Mouse (Mus musculus) midbrain, embryonic 13.5 days (tissue): ENCODE measurements around the gene Sult1b1. TPM values are rescaled to one million over a fixed set of nuclear protein-coding genes. Genes with fewer than 3 reads are reported as not detected.
"Not testable (repeated sequence)": the region's sequence is repeated elsewhere in the genome, so short reads cannot be mapped to it uniquely, and the experiment has no call there.

Experiments
- ATAC-seq: fragments of 200-750 bp; cut with Nextera tagmentation; 2 replicates; pipeline ENCODE4 v1.8.0; 2017; ENCODE audit warnings: mild to moderate bottlenecking, moderate TSS enrichment, moderate library complexity
- H3K27ac ChIP-seq: fragments of 300-500 bp; sonication (generic); 2 replicates; pipeline ENCODE4 v1.5.1; 2015; ENCODE audit warnings: inconsistent platforms, mild to moderate bottlenecking, moderate library complexity
- H3K27me3 ChIP-seq: fragments of 300-500 bp; sonication (generic); 2 replicates; pipeline ENCODE4 v1.6.1; 2015; ENCODE audit warnings: mild to moderate bottlenecking, inconsistent platforms
- H3K36me3 ChIP-seq: fragments of 300-500 bp; sonication (generic); 2 replicates; pipeline ENCODE4 v1.6.1; 2015; ENCODE audit warnings: mild to moderate bottlenecking, inconsistent platforms
- H3K4me1 ChIP-seq: fragments of 300-500 bp; sonication (generic); replicated peaks from 2 replicates; pipeline ENCODE4 v1.6.1; 2015; ENCODE audit warnings: inconsistent platforms
- H3K4me2 ChIP-seq: fragments of 300-500 bp; sonication (generic); replicated peaks from 2 replicates; pipeline ENCODE4 v1.6.1; 2015; ENCODE audit warnings: moderate library complexity, mild to moderate bottlenecking, inconsistent platforms
- H3K4me3 ChIP-seq: fragments of 300-500 bp; sonication (generic); replicated peaks from 2 replicates; pipeline ENCODE4 v1.5.1; 2015; ENCODE audit warnings: mild to moderate bottlenecking, inconsistent platforms
- H3K9ac ChIP-seq: fragments of 300-500 bp; sonication (generic); replicated peaks from 2 replicates; pipeline ENCODE4 v1.6.1; 2015; ENCODE audit warnings: mild to moderate bottlenecking, inconsistent platforms
- H3K9me3 ChIP-seq: fragments of 300-500 bp; sonication (generic); 2 replicates; pipeline ENCODE4 v1.6.1; 2016; ENCODE audit warnings: mild to moderate bottlenecking, inconsistent platforms
- WGBS: fragments of 180-500 bp; shearing (Covaris S2); methylation state at CpG from one replicate; pipeline ENCODE4 v1.1.7; 2015; 5-methylcytosine and 5-hydroxymethylcytosine counted together
- polyA plus RNA-seq: library from polyadenylated mRNA; unstranded; fragments of >200 nt; fragmentation: Nextera tagmentation; extraction: Ambion mirVana; gene quantifications from 2 replicates; pipeline ENCODE4 v1.2.1, GENCODE M21; 2015

Gene Sult1b1
- polyA plus RNA-seq, 1 experiment from 2014 or later = not detected

DNA sequence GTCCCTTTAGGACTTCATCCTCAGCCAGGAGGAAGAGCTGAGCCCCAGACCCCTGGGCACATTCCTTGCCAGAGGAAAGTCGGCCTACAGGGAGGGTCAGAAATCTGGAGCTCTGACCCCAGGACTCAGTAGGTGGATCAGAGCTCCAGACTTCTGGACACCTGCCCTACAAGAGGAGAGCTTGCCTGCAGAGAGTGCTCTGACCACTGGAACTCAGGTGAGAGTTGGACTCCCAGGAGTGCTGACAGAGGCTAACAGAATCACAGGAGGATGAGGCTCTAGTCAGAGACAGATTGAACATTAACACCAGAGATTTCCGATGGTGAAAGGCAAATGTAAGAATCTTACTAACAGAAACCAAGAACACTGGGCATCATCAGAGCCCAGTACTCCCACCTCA lies 14.4 kb downstream of the Sult1b1 start:
- not testable (repeated sequence) for H3K36me3 ChIP-seq, H3K4me1 ChIP-seq, H3K4me3 ChIP-seq, H3K27me3 ChIP-seq, H3K4me2 ChIP-seq, ATAC-seq, H3K9ac ChIP-seq, H3K9me3 ChIP-seq, H3K27ac ChIP-seq
- 87% methylated on average over 2 of the region's 2 CpGs for WGBS

DNA sequence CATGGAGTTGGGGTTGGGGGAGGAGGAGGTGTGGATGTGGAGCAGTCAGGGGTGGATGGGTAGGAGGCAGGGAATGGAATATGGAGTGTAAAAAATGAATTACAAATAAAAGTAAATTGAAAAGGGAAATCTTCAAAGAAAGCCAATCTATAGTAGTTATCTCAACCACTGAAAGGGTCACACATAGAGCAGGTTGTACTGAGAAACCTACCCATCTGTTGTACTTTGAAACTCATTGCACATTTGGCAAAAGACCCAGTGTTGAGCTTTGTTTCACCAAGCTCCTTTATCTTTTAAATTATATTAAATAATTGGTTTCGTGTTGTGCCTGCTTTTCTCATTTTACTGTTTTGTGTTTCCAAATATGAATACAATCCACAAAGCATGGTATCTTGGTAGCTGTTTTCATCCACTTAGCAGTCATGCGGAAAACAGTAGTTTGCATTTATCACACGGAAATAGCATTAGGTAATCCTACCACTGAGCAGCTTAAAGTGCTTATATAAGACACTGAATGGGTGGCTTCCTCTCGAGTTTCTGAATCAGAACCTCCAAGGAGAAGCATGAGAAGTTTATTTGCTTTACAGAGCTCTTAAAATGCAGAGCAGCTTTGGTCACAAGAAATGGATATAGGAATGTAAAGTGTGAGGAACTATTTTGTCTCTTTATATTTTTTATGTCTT lies 32.1 kb downstream of the Sult1b1 start:
- no peak overlapping the region for H3K9ac ChIP-seq
- no peaks in the 10 kb centered on the region for H3K4me1 ChIP-seq
- no peaks in the 10 kb centered on the region for H3K9me3 ChIP-seq
- H3K4me2 ChIP-seq = no peak overlapping the region
- H3K27me3 ChIP-seq = no peaks in the 10 kb centered on the region
- ATAC-seq = no peak
- H3K4me3 ChIP-seq = no peak overlapping the region
- no peaks in the 10 kb centered on the region for H3K36me3 ChIP-seq
- 54% methylated on average over 4 of the region's 4 CpGs for WGBS
- no peak overlapping the region for H3K27ac ChIP-seq

DNA sequence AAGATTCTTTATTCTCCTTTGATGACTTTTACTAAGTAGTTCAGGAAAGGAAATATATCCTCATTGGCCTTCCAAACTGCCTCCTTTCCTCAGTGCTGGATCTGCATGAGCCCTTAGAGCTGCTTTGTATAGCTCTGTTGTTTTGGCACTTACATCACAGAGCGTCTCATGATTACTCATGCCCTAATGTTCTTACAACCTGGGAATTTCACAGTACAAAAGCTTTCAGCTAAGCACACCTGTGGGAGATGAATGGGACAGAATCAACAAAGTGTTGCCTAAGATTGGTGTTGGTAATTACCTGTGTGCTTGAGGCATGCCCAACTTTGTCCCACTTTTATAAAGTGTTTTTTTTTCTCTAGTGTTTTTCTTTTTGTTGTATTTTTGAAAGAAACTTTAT lies 35.3 kb downstream of the Sult1b1 start:
- Histone ChIP-seq H3K4me3 (no peak overlapping the region), H3K27me3 (no peaks in the 10 kb centered on the region), H3K9me3 (no peaks in the 10 kb centered on the region), H3K36me3 (no peaks in the 10 kb centered on the region), H3K4me2 (no peak overlapping the region), H3K27ac (no peak overlapping the region), H3K9ac (no peak overlapping the region), H3K4me1 (no peaks in the 10 kb centered on the region)
- ATAC-seq = no peak
- 69% methylated on average over 1 of the region's 1 CpGs for WGBS

DNA sequence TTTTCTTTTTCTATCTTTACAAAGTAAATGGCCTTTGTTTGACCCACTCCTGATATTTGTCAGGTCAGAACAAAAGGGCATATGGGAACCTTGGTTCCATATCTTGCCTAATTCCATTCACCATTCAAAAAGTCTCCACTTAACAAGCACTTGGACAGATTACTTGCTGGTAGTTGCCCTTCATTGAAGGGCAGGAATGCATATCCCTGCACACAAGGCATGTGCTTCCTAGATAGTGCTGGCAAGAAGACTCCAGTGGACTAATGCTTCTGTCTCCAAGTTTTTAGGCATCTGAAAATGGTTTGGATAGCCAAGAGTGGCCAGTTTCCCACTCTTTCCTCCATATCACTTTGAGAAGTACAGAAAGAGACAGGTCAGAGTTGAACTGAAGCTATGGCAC lies 38.7 kb downstream of the Sult1b1 start:
- no peaks in the 10 kb centered on the region for H3K9me3 ChIP-seq
- no peak overlapping the region for H3K4me3 ChIP-seq
- H3K27me3 ChIP-seq = no peaks in the 10 kb centered on the region
- no peaks in the 10 kb centered on the region for H3K4me1 ChIP-seq
- no peaks in the 10 kb centered on the region for H3K36me3 ChIP-seq
- H3K9ac ChIP-seq = no peak overlapping the region
- no peak for ATAC-seq
- H3K4me2 ChIP-seq = no peak overlapping the region
- H3K27ac ChIP-seq = no peak overlapping the region

DNA sequence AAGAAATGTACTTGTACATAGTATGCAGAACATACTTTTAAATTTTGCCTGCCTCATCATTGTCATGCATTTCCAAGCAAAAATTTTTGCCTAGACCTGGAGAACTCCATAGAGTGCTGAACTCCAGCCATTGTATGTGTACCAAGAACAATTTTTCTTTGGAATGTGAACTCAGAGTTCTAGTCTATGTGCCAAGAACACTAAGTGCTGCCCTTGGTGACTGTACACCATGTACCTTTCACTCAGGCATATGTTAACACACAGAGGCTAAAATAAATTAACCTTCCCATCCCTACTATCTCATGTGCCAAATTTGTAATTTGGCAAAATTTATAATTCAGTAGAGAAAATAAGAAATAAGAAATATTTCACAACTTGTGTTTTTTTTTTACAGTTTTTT lies 39.1 kb downstream of the Sult1b1 start:
- H3K4me2 ChIP-seq = no peak overlapping the region

DNA sequence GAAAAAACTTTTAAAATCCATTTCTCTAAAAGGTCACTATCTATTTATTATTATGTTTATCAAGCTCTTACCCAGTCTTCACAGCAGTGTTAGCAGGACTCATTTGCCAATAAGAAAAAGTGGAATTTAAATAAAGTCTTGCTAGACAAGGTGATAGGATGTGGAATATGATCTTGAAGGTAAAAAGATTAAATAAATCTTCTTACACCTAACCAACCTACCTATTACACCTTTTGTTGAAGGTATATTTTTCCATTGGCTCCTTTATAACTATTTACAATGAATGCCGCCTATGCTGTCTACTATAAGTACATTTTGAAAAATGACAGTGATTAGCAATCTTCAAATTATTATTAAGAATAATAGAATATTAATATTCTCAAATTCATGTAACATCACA lies 47.2 kb downstream of the Sult1b1 start, which contains the start of gene Ugt2a1:
Gene Ugt2a1 (minus strand): TSS at position 101 of the 400 bp plus-strand sequence.
- H3K27ac ChIP-seq = no peak within 1 kb of the TSS
- no peaks in the 10 kb centered on the region for H3K27me3 ChIP-seq
- 90% methylated on average over 1 of the region's 1 CpGs for WGBS
- H3K9ac ChIP-seq = no peak within 1 kb of the TSS
- H3K4me2 ChIP-seq = no peak within 1 kb of the TSS
- ATAC-seq = no peak
- H3K4me1 ChIP-seq = no peaks in the 10 kb centered on the region
- no peaks in the 10 kb centered on the region for H3K36me3 ChIP-seq
- no peaks in the 10 kb centered on the region for H3K9me3 ChIP-seq
- no peak within 1 kb of the TSS for H3K4me3 ChIP-seq

More for the DNA sequence above, 39.1 kb downstream of the Sult1b1 start:
- H3K4me1 ChIP-seq = no peaks in the 10 kb centered on the region
- no peaks in the 10 kb centered on the region for H3K36me3 ChIP-seq
- no peak overlapping the region for H3K4me3 ChIP-seq
- H3K27ac ChIP-seq = no peak overlapping the region
- no peak overlapping the region for H3K9ac ChIP-seq
- H3K27me3 ChIP-seq = no peaks in the 10 kb centered on the region
- ATAC-seq = no peak
- H3K9me3 ChIP-seq = no peaks in the 10 kb centered on the region

DNA sequence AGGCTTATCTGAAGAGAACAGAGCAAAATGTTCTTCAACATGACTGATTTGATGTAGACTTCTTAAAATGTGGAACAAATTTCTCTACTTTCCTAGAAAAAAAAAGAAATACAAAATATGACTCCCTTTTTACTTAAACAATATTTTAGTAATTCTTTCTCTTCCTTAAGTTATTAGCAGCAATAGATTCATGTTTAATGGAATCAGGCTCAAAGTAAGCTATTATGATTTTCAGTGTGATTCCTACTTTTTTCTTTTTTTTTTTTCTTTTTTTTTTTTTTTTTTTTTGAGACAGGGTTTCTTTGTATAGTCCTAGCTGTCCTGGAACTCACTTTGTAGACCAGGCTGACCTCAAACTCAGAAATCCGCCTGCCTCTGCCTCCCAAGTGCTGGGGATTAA lies 51.3 kb downstream of the Sult1b1 start, which contains the start of gene Gm43638:
Gene Gm43638 (minus strand): TSS at position 101 of the 400 bp plus-strand sequence.
- H3K4me2 ChIP-seq, H3K36me3 ChIP-seq, H3K9me3 ChIP-seq, H3K9ac ChIP-seq, H3K4me3 ChIP-seq, H3K27ac ChIP-seq, H3K27me3 ChIP-seq, H3K4me1 ChIP-seq, ATAC-seq: not testable (repeated sequence)
- WGBS = 94% methylated on average over 1 of the region's 1 CpGs

DNA sequence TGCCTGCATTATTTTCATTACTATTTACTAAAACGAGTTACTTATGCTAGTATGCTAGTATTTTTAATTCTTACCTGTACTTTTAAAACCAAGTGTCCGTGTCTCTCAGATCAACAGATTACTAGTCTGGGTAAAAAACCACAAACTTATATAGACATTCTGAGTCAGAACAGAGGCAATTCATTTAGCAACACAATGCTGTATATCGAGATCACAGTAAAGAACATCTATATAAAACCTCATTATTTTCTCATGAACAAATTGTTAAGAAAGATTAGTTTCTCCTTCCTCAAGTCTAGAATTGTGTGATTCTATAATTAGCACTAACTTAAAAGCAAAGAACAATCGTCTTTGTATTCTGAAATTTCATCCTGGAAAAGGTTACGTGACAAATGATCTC lies 55.8 kb downstream of the Sult1b1 start, which contains the start of gene Ugt2a2:
Gene Ugt2a2 (minus strand): TSS at position 101 of the 400 bp plus-strand sequence.
- 89% methylated on average over 5 of the region's 5 CpGs for WGBS
- no peak within 1 kb of the TSS for H3K4me2 ChIP-seq
- ATAC-seq = no peak

More for the DNA sequence above, 55.8 kb downstream of the Sult1b1 start, which contains the start of gene Ugt2a2:
- H3K4me3 ChIP-seq = no peak within 1 kb of the TSS
- no peaks in the 10 kb centered on the region for H3K36me3 ChIP-seq
- no peak within 1 kb of the TSS for H3K9ac ChIP-seq
- H3K4me1 ChIP-seq = no peaks in the 10 kb centered on the region
- H3K27me3 ChIP-seq = no peaks in the 10 kb centered on the region
- H3K27ac ChIP-seq = no peak within 1 kb of the TSS
- H3K9me3 ChIP-seq = no peaks in the 10 kb centered on the region

Other genes with a start within 250 kb of the Sult1b1 start
- gene Ugt2a3, start 201.0 kb downstream of the Sult1b1 start, polyA plus RNA-seq = not detected in 2 replicates
- gene Ugt2b38, start 114.0 kb downstream of the Sult1b1 start, polyA plus RNA-seq = not detected in 2 replicates
- not detected in 2 replicates for gene Ugt2a2, start 55.9 kb downstream of the Sult1b1 start, polyA plus RNA-seq
- not detected in 2 replicates for gene Gm43638, start 51.4 kb downstream of the Sult1b1 start, polyA plus RNA-seq
- not detected in 2 replicates for gene Ugt2a1, start 47.3 kb downstream of the Sult1b1 start, polyA plus RNA-seq
- not detected in 2 replicates for gene Sult1d1, start 30.8 kb upstream of the Sult1b1 start, polyA plus RNA-seq
- gene Sult1e1, start 53.4 kb upstream of the Sult1b1 start, polyA plus RNA-seq = not detected in 2 replicates
- not detected in 2 replicates for gene Csn1s1, start 128.0 kb upstream of the Sult1b1 start, polyA plus RNA-seq
- not detected in 2 replicates for gene Csn2, start 161.4 kb upstream of the Sult1b1 start, polyA plus RNA-seq
- not detected in 2 replicates for gene Csn1s2a, start 236.4 kb upstream of the Sult1b1 start, polyA plus RNA-seq